Mouse (Mus musculus): ENCODE results near the gene Hoxa2.

Hoxa2 gene

GRCm38 (mm10) chr6:52164626-52165440 is at the start of gene Hoxa2:
Hoxa2 (minus strand) TSS chr6:52164831.
- no peak for DNase-seq (ENCODE audit: low spot score)

GRCm38 (mm10) chr6:52214271-52214670 is 49.6 kb upstream of the Hoxa2 start:
- no peak for DNase-seq (ENCODE audit: low spot score)

- DNase-seq (ENCODE audit: low spot score) = no peak
Observed at GRCm38 (mm10) chr6:52213119-52213986, 48.7 kb upstream of the Hoxa2 start, which contains the start of the genes Hoxa3 and Gm28308. Hoxa3 (minus strand) TSS chr6:52213336. Gm28308 (minus strand) TSS chr6:52213339.

GRCm38 (mm10) chr6:52212556-52213118 is 48.0 kb upstream of the Hoxa2 start:
- no peak for DNase-seq (ENCODE audit: low spot score)

GRCm38 (mm10) chr6:52211961-52212360 is 47.3 kb upstream of the Hoxa2 start:
- DNase-seq (ENCODE audit: low spot score) = no peak

DNA sequence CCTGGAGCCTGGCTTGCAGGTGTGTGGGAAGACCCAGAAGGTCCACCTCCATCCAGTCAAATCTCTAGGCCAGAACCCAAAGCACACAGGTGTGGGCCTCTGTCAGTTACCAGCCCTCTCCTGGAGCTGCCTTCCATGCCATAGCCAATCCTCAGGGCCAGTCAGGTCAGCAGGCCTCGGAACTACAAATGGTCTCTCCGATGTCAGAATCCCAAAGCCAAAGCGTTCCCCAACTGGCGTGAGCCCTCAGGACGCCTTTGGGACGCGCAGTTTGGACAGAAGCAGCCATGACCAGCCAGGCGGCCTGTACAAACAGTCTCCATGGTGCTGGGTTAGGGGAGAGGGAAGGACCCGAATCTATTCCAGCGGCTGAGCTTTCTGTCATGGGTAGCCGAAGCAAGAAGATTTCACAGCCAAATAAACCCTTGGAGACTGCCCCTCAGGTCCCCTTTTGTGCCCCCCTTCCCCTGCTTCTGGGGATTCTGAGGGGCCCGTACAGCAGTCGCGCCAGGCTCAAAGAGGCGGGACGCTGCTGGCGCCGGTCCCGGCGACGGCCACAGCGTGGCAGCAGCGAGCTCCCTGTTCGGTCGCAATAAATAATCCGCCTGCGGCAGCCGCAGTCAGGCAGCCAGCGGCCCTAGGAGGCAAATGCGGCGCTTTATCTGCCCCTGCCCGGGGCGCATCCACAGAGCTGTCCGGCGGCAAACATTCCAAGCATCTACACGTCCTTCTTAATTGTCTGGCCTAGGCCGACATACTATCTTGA is 46.7 kb upstream of the Hoxa2 start:
- no peak for DNase-seq (ENCODE audit: low spot score)

DNA sequence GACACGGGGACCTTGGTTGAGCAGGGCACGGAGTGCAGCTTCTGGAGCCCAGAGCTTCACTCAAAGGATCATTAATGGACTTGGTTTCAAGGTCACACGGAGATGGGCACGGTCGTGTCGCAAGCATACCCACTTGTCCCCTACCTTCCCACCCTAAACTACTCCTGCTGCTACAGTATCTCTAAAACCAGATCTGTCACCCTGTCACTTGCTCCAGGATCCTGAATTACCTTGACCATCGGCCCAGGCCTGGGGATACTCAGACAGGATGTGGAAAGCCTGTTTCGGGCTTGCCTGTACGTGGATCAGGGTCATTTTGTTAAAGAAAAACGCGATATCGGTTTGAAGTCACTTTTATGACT is 45.0 kb upstream of the Hoxa2 start:
- DNase-seq (ENCODE audit: low spot score) = no peak

DNA sequence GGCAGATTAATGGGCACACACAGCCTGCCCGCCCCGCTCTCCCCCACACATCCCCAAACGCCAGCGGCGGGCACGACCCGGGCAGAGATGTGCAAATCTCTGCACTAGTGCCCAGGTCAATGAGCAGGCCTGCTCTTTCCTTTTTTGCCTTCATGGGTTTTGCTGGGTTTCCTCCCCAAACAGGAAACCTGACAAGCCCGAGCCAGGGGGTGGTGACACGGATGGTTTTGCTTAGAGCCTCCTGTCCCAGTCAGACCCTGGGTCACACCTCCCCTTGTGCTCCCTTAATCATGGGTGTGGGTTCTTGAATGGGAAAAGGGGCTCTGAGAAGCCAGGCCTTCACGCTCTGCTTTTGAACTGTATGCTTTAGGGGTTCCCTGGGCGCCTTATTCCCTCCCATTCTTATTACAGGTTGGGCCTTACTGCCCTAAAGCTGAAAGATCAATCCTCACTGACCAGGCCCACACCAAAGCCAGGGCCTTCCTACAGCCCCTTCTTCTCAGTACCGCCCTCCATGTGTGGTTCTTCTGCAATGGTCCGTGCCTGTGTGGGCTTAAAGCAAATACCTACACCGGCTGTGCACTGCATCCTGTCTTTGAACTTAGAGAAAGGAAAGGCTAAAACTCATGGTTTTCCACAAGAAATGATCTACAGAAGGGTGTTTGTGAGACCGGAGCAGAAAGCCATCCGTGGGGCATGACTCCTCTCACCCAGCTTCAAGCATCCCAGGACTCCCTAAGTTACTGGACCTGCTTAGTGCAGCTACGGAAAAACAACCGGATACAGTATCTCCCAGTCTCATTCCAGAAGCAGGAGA is 44.4 kb upstream of the Hoxa2 start:
- no peak for DNase-seq (ENCODE audit: low spot score)

- DNase-seq (ENCODE audit: low spot score) = no peak
Observed at GRCm38 (mm10) chr6:52208072-52208867, 43.6 kb upstream of the Hoxa2 start, which contains the start of gene Hoxa6. Hoxa6 (minus strand) TSS chr6:52208722.

DNA sequence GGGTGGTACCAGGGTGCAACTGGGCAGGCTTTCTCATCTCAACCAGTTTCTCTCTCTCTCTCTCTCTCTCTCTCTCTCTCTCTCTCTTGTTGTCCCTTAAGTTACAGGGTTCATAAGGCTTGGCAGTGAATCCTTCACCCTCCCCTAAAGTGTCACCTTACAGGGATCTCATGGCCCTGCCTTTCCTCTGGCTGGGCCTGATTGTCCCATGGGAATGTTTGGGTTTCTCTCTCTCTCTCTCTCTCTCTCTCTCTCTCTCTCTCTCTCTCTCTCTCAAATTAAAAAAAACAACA is 43.0 kb upstream of the Hoxa2 start:
- no peak for DNase-seq (ENCODE audit: low spot score)

DNA sequence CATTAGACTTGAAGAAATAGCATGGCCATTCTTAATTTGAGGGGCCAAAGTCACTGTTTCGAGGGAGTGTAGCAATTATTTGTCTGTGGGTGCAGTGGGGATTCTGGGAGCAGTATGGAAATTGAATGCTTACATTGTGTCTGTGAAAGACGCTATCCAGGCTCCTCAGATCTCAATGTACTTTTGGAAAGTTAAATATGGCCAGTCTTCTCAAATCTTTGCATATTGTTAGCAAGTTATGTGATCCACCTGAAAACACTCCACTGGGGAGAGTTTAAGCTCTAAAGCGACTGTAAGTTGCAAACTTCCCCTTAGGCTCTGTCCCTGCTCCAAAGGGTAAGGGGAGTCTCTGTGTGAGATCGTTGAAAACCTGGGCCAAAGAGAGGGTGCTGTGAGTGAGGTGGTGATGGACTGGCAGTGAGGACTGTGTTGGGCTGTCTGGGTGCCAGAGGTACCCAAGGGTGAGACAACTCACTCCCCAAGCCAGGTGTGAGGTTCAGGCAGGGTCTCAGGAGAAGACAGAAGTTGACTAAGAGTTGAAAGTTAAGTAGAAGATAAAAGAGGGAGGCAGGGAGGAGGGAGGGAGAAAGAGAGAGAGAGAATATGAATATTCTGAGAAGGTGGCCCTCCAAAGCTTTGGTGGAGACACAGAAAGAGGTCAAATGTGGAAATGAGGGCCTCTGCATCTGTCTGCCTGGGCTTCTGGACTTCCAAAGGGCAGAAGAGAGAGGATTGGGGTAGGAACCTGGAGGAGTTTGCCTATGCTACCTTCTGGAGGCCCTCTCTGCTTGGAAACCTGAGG is 42.5 kb upstream of the Hoxa2 start:
- DNase-seq (ENCODE audit: low spot score) = no peak

DNA sequence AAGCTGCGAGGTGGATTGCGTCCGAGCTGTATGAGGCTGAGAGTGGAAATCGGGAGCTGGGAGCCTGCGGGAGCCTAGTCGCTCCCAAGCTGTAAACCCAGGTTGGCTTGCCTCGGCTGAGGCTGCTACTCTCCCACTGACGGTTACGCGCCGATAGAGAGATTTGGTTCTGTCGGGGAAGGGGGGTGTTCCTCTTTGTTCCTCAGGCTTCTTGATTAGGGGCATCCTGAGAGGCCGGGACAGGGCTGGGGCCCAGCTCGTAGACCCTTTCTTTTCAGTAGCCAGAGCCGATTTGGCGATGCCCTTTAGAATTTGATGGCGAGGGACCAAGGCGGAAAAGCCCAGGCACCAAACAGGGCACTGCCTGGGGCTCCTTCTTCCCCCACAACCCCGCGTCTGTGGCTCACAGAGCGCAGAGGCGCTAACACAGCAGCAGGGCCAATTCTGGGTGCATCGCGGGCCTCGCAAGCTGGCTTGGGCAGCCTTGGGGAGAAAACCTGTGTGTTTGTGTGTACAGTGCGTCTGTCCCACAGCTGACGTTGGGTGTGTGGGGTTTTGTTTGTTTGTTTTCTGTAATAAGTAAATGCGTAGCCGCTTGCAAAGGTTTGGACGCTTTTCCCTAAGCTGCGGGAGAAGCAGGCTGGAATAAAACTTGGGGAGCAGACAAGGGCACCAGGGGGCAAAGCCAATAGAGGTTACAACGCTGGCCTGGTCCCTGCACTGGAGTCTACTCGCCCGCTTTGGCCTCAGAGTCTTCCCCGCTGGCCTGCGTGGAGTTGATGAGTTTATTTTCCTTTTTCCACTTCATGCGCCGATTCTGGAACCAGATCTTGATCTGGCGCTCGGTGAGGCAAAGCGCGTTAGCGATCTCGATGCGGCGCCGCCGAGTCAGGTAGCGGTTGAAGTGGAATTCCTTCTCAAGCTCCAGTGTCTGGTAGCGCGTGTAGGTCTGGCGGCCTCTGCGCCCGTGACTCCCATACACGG is 41.3 kb upstream of the Hoxa2 start:
- no peak for DNase-seq (ENCODE audit: low spot score)

- DNase-seq (ENCODE audit: low spot score) = no peak
Observed at GRCm38 (mm10) chr6:52205221-52205620, 40.6 kb upstream of the Hoxa2 start.

- no peak for DNase-seq (ENCODE audit: low spot score)
Observed at GRCm38 (mm10) chr6:52204050-52204752, 39.6 kb upstream of the Hoxa2 start, which contains the start of gene Hoxa5. Hoxa5 (minus strand) TSS chr6:52204587.

DNA sequence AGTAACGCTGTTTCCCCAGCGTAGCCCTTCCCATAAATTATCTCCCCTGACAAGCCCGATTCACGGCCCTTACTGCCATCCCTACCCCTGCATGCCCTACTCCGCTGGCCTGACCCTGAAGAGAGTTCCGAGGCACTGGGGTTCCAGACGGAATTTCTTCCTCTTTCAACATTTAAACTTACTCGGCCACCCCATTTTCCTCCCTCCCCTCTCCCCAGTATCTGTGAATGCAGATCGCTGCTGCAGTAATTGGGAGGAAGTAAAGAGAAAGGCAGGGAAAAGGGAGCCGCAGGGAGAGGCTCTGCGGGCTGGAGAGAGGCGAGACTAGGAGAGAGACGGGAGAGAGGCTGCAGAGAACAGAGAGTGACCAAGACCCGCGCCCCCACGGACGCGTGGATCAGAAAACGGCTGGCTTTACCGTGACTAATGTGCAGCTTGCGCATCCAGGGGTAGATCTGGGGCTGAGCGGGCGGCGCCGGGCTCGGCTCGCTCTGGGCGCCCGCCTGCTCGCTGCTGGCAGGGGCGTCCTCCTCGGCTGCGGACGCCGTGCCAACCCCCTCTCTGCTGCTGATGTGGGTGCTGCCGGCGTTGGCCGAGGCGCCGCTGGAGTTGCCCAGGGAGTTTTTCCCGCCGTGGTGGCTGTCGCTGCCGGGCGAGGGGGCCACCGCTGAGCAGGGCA is 38.9 kb upstream of the Hoxa2 start:
- DNase-seq (ENCODE audit: low spot score) = no peak

GRCm38 (mm10) chr6:52203121-52203370 is 38.4 kb upstream of the Hoxa2 start:
- no peak for DNase-seq (ENCODE audit: low spot score)

- DNase-seq (ENCODE audit: low spot score) = no peak
Observed at GRCm38 (mm10) chr6:52202362-52203120, 37.9 kb upstream of the Hoxa2 start.

Data from left cerebral cortex, adult 11 months (tissue).